8 mouse cellular contexts compared by ENCODE assay signal in genomic region chr6:127582391-127583176, GRCm38 (mm10). TPM values are rescaled to one million over a fixed set of nuclear protein-coding genes. Genes with fewer than 3 reads are reported as not detected.
DNase-seq lines count a peak whose midpoint lies in the region; ATAC-seq lines count a peak whose summit lies in the region.

No protein-coding gene starts in this region.

- H3K27ac ChIP-seq in midbrain, embryonic 11.5 days (ENCODE audit: low read depth, low read length) = no peak overlapping the region

- no peaks in the 10 kb centered on the region for H3K36me3 ChIP-seq in midbrain, embryonic 11.5 days (ENCODE audit: control insufficient read depth, insufficient read depth, low read length)

- H3K4me3 ChIP-seq in midbrain, embryonic 11.5 days (ENCODE audit: low read depth, low read length) = no peak overlapping the region

- H3K27me3 ChIP-seq in midbrain, embryonic 11.5 days (ENCODE audit: control insufficient read depth, insufficient read depth, low read length) = no peaks in the 10 kb centered on the region

- no peak overlapping the region; the same call in 1 of the 2 replicates for H3K9ac ChIP-seq in midbrain, embryonic 11.5 days (ENCODE audit: low read length)

- peak overlapping the region; percentile 6; the same call in 1 of the 2 replicates for H3K4me2 ChIP-seq in midbrain, embryonic 11.5 days

- 15% methylated on average over 15 of the region's 15 CpGs for WGBS in midbrain, embryonic 11.5 days

- H3K9me3 ChIP-seq in midbrain, embryonic 11.5 days (ENCODE audit: control insufficient read depth, low read length) = no peaks in the 10 kb centered on the region

- DNase-seq in 3134 (ENCODE audit: extremely low read depth, insufficient read length, low spot score) = peak; percentile 48
- peak; percentile 89 for DNase-seq in adrenal gland, postnatal 10 days
- peak; percentile 72 for DNase-seq in embryo, embryonic 9.5 days (ENCODE audit: extremely low spot score)
- peak; percentile 39 to 80 for DNase-seq in gastrocnemius, postnatal 4 days (ENCODE audit: low spot score in 2 of 2)
- peak; percentile 57 for DNase-seq in kidney, adult 11 months
- DNase-seq in left cerebral cortex, postnatal 4 days = peak; percentile 80
- peak; percentile 99 for DNase-seq in midbrain, embryonic 11.5 days (ENCODE audit: low spot score, missing footprints)
- peak; percentile 74 for DNase-seq in spleen, adult 12 weeks (ENCODE audit: low spot score)

- H3K4me1 ChIP-seq in midbrain, embryonic 11.5 days (ENCODE audit: control insufficient read depth, insufficient read depth, low read length) = no peaks in the 10 kb centered on the region

- ATAC-seq in midbrain, embryonic 11.5 days (ENCODE audit: low FRiP score) = peak; percentile 44; the same call in 1 of the 2 replicates

- intact Hi-C loops in left cerebral cortex, postnatal 4 days (cut with DNase I) = no loop called here

RNA-seq across cellular contexts. Expression of gene Cracr2a, which starts 21.4 kb away (rescaled TPM):
- total RNA-seq in adrenal gland, postnatal 10 days (2021) = 1 to 10 TPM; 1.7 to 3.2 TPM
- 1 to 10 TPM; 1.4 to 2.0 TPM for total RNA-seq in gastrocnemius, postnatal 4 days (2021)
- total RNA-seq in left cerebral cortex, postnatal 4 days (2021) = 1 to 10 TPM; 1.2 to 1.4 TPM
- polyA plus RNA-seq in midbrain, embryonic 11.5 days (2014; fragmentation: Nextera tagmentation; extraction: Ambion mirVana) = 0.34 and 0.87 TPM in 2 replicates

Comparison
In these comparisons a context has a peak if more than half of its experiments do, and no peak if none do; other contexts are left out.
1. DNase-seq: peak in every context shown above with its lines; median percentile 99 in midbrain, embryonic 11.5 days; 89 in adrenal gland, postnatal 10 days; 80 in left cerebral cortex, postnatal 4 days; 74 in spleen, adult 12 weeks; 72 in embryo, embryonic 9.5 days; 60 in gastrocnemius, postnatal 4 days; 57 in kidney, adult 11 months; 48 in 3134.